Mouse (Mus musculus) left cerebral cortex, adult 8-10 months (tissue): ENCODE measurements around the gene Slx. TPM values are rescaled to one million over a fixed set of nuclear protein-coding genes. Genes with fewer than 3 reads are reported as not detected.
"Not testable (repeated sequence)": the region's sequence is repeated elsewhere in the genome, so short reads cannot be mapped to it uniquely, and the experiment has no call there.

ENCODE experiments used
- DNase-seq, 2 experiments: peaks; one replicate each; pipeline ENCODE4 v3.0.0; 2022; ENCODE audit warnings: low spot score in 2 of 2
- microRNA-seq, 2 experiments: library from miRNA; unstranded; fragments of <30 nt; microRNA quantifications; one replicate each; pipeline ENCODE4 v1.2.0; 2022
- total RNA-seq, 4 experiments: library from RNA; stranded (reverse); gene quantifications; 2 replicates each; pipeline ENCODE4 v1.2.4; 2022

Gene Slx
- total RNA-seq: not detected

DNA sequence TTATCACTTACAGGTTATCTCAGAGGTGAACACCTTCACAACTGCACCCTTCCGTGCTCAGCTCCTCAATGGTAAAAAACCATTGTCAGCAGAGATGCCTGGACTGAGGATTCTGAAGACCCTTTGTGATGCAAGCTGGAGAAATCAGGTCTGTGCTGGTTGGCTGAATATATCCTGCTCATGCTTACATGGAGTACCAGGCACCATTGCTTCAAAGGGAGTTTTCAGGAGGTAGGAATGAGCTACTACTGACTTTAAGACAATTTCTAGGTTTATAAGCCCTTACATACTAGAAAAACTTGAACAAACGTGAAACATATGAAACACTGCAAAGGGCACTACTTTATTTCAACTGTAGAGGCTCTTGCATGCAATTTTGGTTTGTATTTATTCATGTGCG, at the start of gene Slx:
Gene Slx, minus strand, starts transcription at position 101 of the 400 bp plus-strand sequence.
- not testable (repeated sequence) for DNase-seq

Small RNAs within 50 kb of the gene (microRNA-seq; reads per million reads assigned to microRNA genes)
- gene Gm27341: 0 reads per million in 2 experiments

Other genes with a start within 250 kb of the Slx start
- gene Gm2030, start 235.5 kb downstream of the Slx start, total RNA-seq: not detected
- not detected for gene Gm14525, start 157.1 kb upstream of the Slx start, total RNA-seq